Mouse (Mus musculus) kidney, postnatal 10 days (tissue): ENCODE measurements around the gene Fam81b.
A peak's percentile ranks its signal among the peaks of the same experiment; 100 is the strongest.

Experiments
- DNase-seq: peaks from one replicate; pipeline ENCODE4 v3.0.0; 2021; ENCODE audit warnings: mixed read lengths

The Fam81b gene

DNA sequence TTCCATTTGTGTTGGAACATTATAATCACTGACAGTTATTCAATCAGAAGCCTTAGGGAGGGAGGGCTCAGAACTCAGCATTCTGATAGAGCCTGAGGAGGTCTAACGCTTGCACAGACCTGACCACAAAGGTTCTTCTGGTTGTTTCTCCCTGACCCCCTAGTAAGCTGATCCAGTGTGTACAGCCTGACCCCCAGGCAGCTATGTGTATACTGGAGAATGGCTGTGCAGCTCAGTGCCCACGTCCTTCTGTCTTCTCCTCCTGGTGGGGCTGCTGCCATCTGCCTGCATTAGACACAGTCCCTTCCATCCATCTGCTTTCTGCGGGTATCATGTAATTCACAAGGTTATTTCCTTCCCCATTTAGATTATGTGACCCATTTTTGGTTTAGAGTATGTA is 115.7 kb downstream of the Fam81b start:
- no peak for DNase-seq

DNA sequence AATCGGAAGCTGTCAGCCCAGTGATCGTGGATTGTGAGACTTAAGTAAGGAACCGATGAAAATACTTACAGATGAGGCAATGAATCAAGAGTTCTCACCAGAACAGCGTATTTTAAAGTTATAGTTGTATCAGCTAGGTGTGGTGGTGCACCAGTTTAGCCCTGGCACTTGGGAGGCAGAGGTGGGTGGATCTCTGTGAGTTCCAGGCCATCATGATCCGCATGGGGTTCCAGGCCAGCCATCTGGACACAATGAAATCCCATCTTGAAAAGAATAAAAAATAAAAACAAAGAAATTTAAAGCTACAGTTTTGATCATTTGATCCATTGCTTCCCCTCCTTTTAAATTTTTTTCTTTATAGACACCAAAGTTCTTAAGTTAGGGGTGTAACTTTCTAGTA is 117.2 kb downstream of the Fam81b start:
- no peak for DNase-seq

DNA sequence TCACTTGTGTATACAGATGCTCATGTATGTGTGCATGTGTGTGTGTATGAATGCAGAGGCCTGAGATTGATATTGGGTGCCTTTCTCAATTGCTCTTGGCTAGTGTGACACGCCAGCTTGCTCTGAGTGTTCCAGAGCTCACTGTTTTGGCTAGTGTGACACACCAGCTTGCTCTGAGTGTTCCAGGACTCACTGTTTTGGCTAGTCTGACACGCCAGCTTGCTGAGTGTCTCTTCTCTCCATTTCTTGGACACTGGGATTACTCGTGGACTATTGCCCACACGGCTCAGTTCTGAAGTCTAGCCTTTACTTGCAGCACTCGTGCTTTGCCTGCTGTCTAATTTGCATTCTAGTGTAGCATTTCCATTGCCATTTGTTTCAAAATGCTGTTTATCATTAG is 126.2 kb downstream of the Fam81b start:
- no peak for DNase-seq

GRCm38 (mm10) chr13:76174297-76174696 is 130.6 kb downstream of the Fam81b start:
- DNase-seq = no peak

DNA sequence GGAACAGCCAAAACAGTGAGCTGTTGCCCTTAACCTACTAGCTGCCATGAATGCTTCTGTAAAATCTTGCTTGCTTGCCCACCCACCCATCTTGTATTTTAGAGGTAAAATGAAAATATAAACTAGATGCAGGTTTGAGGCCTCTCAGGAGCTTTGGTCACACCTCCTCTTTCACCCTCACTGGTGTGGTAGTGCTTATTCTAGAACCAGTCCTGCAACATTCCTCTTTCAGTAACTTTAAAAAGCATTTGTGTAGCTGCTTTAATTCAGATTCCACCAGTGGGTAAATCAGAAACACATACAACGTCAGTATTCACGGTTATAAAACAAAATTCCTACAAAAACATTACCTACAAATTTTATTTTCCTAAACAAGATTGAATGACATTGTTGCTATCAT is 144.3 kb downstream of the Fam81b start:
- DNase-seq = no peak

DNA sequence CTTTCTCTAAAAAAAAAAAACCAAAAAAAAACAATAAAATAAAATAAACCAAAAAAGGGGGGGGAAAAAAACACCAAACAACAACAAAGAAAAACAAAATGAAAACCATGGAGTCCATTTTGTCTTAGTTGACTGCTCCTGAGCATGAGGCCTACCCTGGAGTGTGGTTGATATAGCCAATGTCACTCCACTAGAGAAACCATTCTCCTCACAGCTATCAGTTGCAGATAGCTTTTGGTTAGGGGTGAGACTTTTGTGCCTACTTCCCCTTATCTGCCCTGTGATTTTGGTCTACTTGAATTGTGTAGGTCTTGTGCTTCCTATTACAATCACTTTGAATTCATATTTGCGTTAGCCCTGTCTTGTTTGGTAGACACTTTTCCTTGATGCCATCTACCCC is 147.4 kb downstream of the Fam81b start:
- no peak for DNase-seq

GRCm38 (mm10) chr13:76157099-76157498 is 147.8 kb downstream of the Fam81b start:
- peak; percentile 51 for DNase-seq
